Mouse (Mus musculus): ENCODE data around the gene Suds3. TPM values are rescaled to one million over a fixed set of nuclear protein-coding genes. Genes with fewer than 3 reads are reported as not detected.

Suds3 gene
- polyA plus RNA-seq (2014; fragmentation: Illumina TruSeq; extraction: RNeasy Lipid Tissue Mini Kit (QIAGEN cat#74804); ENCODE audit: low read depth, low replicate concordance), result 32.4 TPM

DNA sequence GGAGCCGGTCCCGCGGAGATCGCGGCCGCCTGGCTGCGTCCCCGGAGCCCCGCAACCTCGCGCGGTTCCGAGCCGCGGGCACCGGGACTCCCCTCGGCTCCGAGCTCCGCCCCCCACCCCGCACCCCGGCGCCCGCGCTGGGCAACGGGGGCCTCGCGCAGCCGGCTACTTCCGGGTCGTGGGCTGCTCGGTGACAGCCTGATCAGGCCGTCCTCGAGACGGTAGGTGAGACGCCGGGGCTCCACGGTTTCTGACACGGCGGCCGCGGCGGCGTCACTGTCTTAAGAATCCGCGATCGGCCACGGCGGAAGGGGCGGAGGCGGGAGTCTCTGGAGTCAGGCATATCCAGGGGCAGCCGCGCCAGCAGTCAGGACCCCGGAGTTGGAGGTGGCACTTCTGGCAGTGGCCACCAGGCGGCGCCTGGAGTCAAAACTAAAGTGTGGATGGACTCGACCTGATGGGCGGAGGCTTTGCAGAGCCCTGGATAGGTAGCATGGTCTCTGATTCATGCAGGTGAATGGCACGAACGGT, at the start of gene Suds3:
Gene Suds3 (minus strand): TSS at position 278 of the 531 bp plus-strand sequence.

DNA sequence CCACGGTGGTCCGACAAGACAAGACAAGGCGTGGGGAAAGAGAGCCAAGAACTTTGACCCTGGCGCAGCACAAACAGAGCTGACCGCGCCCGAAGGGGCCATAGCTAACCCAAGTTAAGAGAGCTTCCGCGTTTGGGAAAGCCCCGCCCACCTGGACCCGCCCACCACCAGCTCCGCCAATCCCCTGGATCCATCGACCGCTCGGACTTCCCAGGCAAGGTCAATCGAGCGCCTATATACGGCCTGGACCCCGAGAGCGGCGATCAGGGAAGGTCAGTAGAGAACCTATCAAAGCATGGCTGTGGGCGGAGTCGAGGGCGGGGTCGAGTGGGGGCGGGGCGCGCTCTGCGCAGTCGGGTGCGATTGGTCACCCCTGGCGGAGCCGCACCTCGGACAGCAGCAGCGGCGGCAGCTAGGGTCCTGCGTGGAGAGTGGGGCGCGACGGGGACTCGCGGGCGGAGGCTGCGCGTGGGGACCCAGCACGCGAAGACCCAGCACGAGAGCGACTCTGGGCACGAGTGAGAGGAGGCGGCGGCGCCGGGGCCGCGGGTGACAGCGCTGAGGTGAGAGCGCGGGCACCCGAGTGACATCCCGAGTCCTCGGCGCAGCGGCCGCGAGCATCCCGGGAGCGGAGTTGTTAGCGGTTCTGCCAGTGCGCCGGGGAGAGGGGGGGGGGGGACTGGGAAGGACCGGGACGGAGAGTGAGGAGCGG, 4.0 kb upstream of the Suds3 start, which contains the start of gene Taok3:
Gene Taok3 (plus strand): TSS at position 353 of the 712 bp plus-strand sequence.

Other genes starting within 250 kb of the Suds3 start
- gene Taok3, start 4.0 kb upstream of the Suds3 start, polyA plus RNA-seq (2014; fragmentation: Illumina TruSeq; extraction: RNeasy Lipid Tissue Mini Kit (QIAGEN cat#74804); ENCODE audit: low read depth, low replicate concordance), result 26.4 TPM
- gene Pebp1, start 171.5 kb upstream of the Suds3 start, polyA plus RNA-seq (2014; fragmentation: Illumina TruSeq; extraction: RNeasy Lipid Tissue Mini Kit (QIAGEN cat#74804); ENCODE audit: low read depth, low replicate concordance), result 129 TPM
- gene Vsig10, start 203.0 kb upstream of the Suds3 start, polyA plus RNA-seq (2014; fragmentation: Illumina TruSeq; extraction: RNeasy Lipid Tissue Mini Kit (QIAGEN cat#74804); ENCODE audit: low read depth, low replicate concordance), result 14.2 TPM
- gene Wsb2, start 241.2 kb upstream of the Suds3 start, polyA plus RNA-seq (2014; fragmentation: Illumina TruSeq; extraction: RNeasy Lipid Tissue Mini Kit (QIAGEN cat#74804); ENCODE audit: low read depth, low replicate concordance), result 27.0 TPM

Data from adrenal gland, adult 10 weeks (tissue).